Mouse (Mus musculus): Measurements from ENCODE around the gene Eml2. TPM values are rescaled to one million over a fixed set of nuclear protein-coding genes. Genes with fewer than 3 reads are reported as not detected.

Gene Eml2
- polyA plus RNA-seq, 1 experiment from 2014 or later: 23.5 TPM

- H3K27me3 ChIP-seq (ENCODE audit: control insufficient read depth, insufficient read depth, low read length): no peaks in the 10 kb centered on the region
- no peak overlapping the region for H3K4me2 ChIP-seq (ENCODE audit: low read depth, low read length)
- no peak overlapping the region for H3K4me3 ChIP-seq (ENCODE audit: low read length)
- WGBS: 60% methylated on average over 10 of the region's 10 CpGs
- ATAC-seq (replicated peaks; ENCODE audit: extremely low read depth, insufficient read depth, low FRiP score): no peak
- H3K4me1 ChIP-seq (ENCODE audit: control insufficient read depth, insufficient read depth, low read length): peaks cover 50% of the 10 kb centered on the region
- H3K9ac ChIP-seq (ENCODE audit: low read length): peak overlapping the region; percentile 5; the same call in 1 of the 2 replicates
- H3K27ac ChIP-seq (ENCODE audit: low read length): peak overlapping the region; percentile 93
- H3K9me3 ChIP-seq (replicated peaks; ENCODE audit: control insufficient read depth, low read length): 0 out of 2 replicates have a peak, but pooled peaks cover 5% of the 10 kb centered on the region
- H3K36me3 ChIP-seq (ENCODE audit: control insufficient read depth, insufficient read depth): no peaks in the 10 kb centered on the region
Observed at GRCm38 (mm10) chr7:19169506-19169905, 6.7 kb upstream of the Eml2 start.

- H3K27me3 ChIP-seq (ENCODE audit: control insufficient read depth, insufficient read depth, low read length): peaks cover 4% of the 10 kb centered on the region
- peak; percentile 84 for ATAC-seq (replicated peaks; ENCODE audit: extremely low read depth, insufficient read depth, low FRiP score)
- H3K9ac ChIP-seq (ENCODE audit: low read length): peak overlapping the region; percentile 32; the same call in 1 of the 2 replicates
- no peaks in the 10 kb centered on the region for H3K36me3 ChIP-seq (ENCODE audit: control insufficient read depth, insufficient read depth)
- WGBS: 18% methylated on average over 8 of the region's 8 CpGs
- peaks cover 43% of the 10 kb centered on the region for H3K4me1 ChIP-seq (ENCODE audit: control insufficient read depth, insufficient read depth, low read length)
- 0 out of 2 replicates have a peak, but pooled peaks cover 5% of the 10 kb centered on the region for H3K9me3 ChIP-seq (replicated peaks; ENCODE audit: control insufficient read depth, low read length)
- peak overlapping the region; percentile 19; the same call in 1 of the 2 replicates for H3K4me2 ChIP-seq (ENCODE audit: low read depth, low read length)
- peak overlapping the region; percentile 93 for H3K27ac ChIP-seq (ENCODE audit: low read length)
- no peak overlapping the region for H3K4me3 ChIP-seq (ENCODE audit: low read length)
Observed at GRCm38 (mm10) chr7:19170142-19170541, 6.1 kb upstream of the Eml2 start.

GRCm38 (mm10) chr7:19171831-19172230 lies 4.4 kb upstream of the Eml2 start:
- Histone ChIP-seq H3K4me2 (ENCODE audit: low read depth, low read length) (no peak overlapping the region), H3K27me3 (ENCODE audit: control insufficient read depth, insufficient read depth, low read length) (peaks cover 19% of the 10 kb centered on the region), H3K4me1 (ENCODE audit: control insufficient read depth, insufficient read depth, low read length) (peaks cover 38% of the 10 kb centered on the region), H3K9ac (ENCODE audit: low read length) (peak overlapping the region; percentile 64), H3K27ac (ENCODE audit: low read length) (peak overlapping the region; percentile 88), H3K36me3 (ENCODE audit: control insufficient read depth, insufficient read depth) (no peaks in the 10 kb centered on the region), H3K4me3 (ENCODE audit: low read length) (no peak overlapping the region), H3K9me3 (replicated peaks; ENCODE audit: control insufficient read depth, low read length) (0 out of 2 replicates have a peak, but pooled peaks cover 5% of the 10 kb centered on the region)
- WGBS: 26% methylated on average over 8 of the region's 8 CpGs
- ATAC-seq (replicated peaks; ENCODE audit: extremely low read depth, insufficient read depth, low FRiP score): no peak

GRCm38 (mm10) chr7:19172874-19173273 lies 3.3 kb upstream of the Eml2 start:
- 6% methylated on average over 17 of the region's 17 CpGs for WGBS
- peak overlapping the region; percentile 59 for H3K4me2 ChIP-seq (ENCODE audit: low read depth, low read length)
- peak; percentile 42 for ATAC-seq (replicated peaks; ENCODE audit: extremely low read depth, insufficient read depth, low FRiP score)
- peaks cover 37% of the 10 kb centered on the region for H3K4me1 ChIP-seq (ENCODE audit: control insufficient read depth, insufficient read depth, low read length)
- H3K9ac ChIP-seq (ENCODE audit: low read length): peak overlapping the region; percentile 64
- peaks cover 30% of the 10 kb centered on the region for H3K27me3 ChIP-seq (ENCODE audit: control insufficient read depth, insufficient read depth, low read length)
- peak overlapping the region; percentile 88 for H3K27ac ChIP-seq (ENCODE audit: low read length)
- H3K4me3 ChIP-seq (ENCODE audit: low read length): peak overlapping the region; percentile 30; the same call in 1 of the 2 replicates
- no peaks in the 10 kb centered on the region for H3K9me3 ChIP-seq (replicated peaks; ENCODE audit: control insufficient read depth, low read length)
- H3K36me3 ChIP-seq (ENCODE audit: control insufficient read depth, insufficient read depth): no peaks in the 10 kb centered on the region

GRCm38 (mm10) chr7:19176516-19176947 lies 311 bp downstream of the Eml2 start:
- 12% methylated on average over 21 of the region's 21 CpGs for WGBS
- Histone ChIP-seq H3K4me1 (ENCODE audit: control insufficient read depth, insufficient read depth, low read length) (peaks cover 27% of the 10 kb centered on the region), H3K4me3 (ENCODE audit: low read length) (no peak overlapping the region; the same call in 1 of the 2 replicates), H3K27ac (ENCODE audit: low read length) (no peak overlapping the region), H3K27me3 (ENCODE audit: control insufficient read depth, insufficient read depth, low read length) (peaks cover 40% of the 10 kb centered on the region), H3K9me3 (replicated peaks; ENCODE audit: control insufficient read depth, low read length) (peaks cover 5% of the 10 kb centered on the region; the same call in 1 of the 2 replicates), H3K9ac (ENCODE audit: low read length) (no peak overlapping the region), H3K36me3 (ENCODE audit: control insufficient read depth, insufficient read depth) (no peaks in the 10 kb centered on the region), H3K4me2 (ENCODE audit: low read depth, low read length) (no peak overlapping the region)
- no peak for ATAC-seq (replicated peaks; ENCODE audit: extremely low read depth, insufficient read depth, low FRiP score)

- peaks cover 5% of the 10 kb centered on the region; the same call in 1 of the 2 replicates for H3K9me3 ChIP-seq (replicated peaks; ENCODE audit: control insufficient read depth, low read length)
- H3K9ac ChIP-seq (ENCODE audit: low read length): no peak overlapping the region
- H3K27me3 ChIP-seq (ENCODE audit: control insufficient read depth, insufficient read depth, low read length): peaks cover 40% of the 10 kb centered on the region
- H3K4me2 ChIP-seq (ENCODE audit: low read depth, low read length): no peak overlapping the region
- no peak overlapping the region for H3K4me3 ChIP-seq (ENCODE audit: low read length)
- 76% methylated on average over 7 of the region's 7 CpGs for WGBS
- no peak overlapping the region for H3K27ac ChIP-seq (ENCODE audit: low read length)
- ATAC-seq (replicated peaks; ENCODE audit: extremely low read depth, insufficient read depth, low FRiP score): no peak
- H3K36me3 ChIP-seq (ENCODE audit: control insufficient read depth, insufficient read depth): no peaks in the 10 kb centered on the region
- H3K4me1 ChIP-seq (ENCODE audit: control insufficient read depth, insufficient read depth, low read length): peaks cover 27% of the 10 kb centered on the region
Observed at GRCm38 (mm10) chr7:19177216-19177615, 995 bp downstream of the Eml2 start.

- no peak for ATAC-seq (replicated peaks; ENCODE audit: extremely low read depth, insufficient read depth, low FRiP score)
- H3K4me1 ChIP-seq (ENCODE audit: control insufficient read depth, insufficient read depth, low read length): peaks cover 21% of the 10 kb centered on the region
- H3K27me3 ChIP-seq (ENCODE audit: control insufficient read depth, insufficient read depth, low read length): peaks cover 40% of the 10 kb centered on the region
- peaks cover 5% of the 10 kb centered on the region; the same call in 1 of the 2 replicates for H3K9me3 ChIP-seq (replicated peaks; ENCODE audit: control insufficient read depth, low read length)
- H3K4me2 ChIP-seq (ENCODE audit: low read depth, low read length): peak overlapping the region; percentile 29; the same call in 1 of the 2 replicates
- H3K4me3 ChIP-seq (ENCODE audit: low read length): peak overlapping the region; percentile 1; the same call in 1 of the 2 replicates
- no peak overlapping the region for H3K9ac ChIP-seq (ENCODE audit: low read length)
- no peaks in the 10 kb centered on the region for H3K36me3 ChIP-seq (ENCODE audit: control insufficient read depth, insufficient read depth)
- WGBS: 11% methylated on average over 18 of the region's 18 CpGs
- H3K27ac ChIP-seq (ENCODE audit: low read length): no peak overlapping the region
Observed at GRCm38 (mm10) chr7:19178035-19178434, 1.8 kb downstream of the Eml2 start.

- H3K9ac ChIP-seq (ENCODE audit: low read length): 0 out of 2 replicates have a peak overlapping the region, but pooled peaks have one; percentile 19
- no peaks in the 10 kb centered on the region for H3K36me3 ChIP-seq (ENCODE audit: control insufficient read depth, insufficient read depth)
- H3K4me3 ChIP-seq (ENCODE audit: low read length): peak overlapping the region; percentile 26
- no peak for ATAC-seq (replicated peaks; ENCODE audit: extremely low read depth, insufficient read depth, low FRiP score)
- WGBS: 6% methylated on average over 27 of the region's 27 CpGs
- H3K27me3 ChIP-seq (ENCODE audit: control insufficient read depth, insufficient read depth, low read length): peaks cover 40% of the 10 kb centered on the region
- peak overlapping the region; percentile 52; the same call in 1 of the 2 replicates for H3K4me2 ChIP-seq (ENCODE audit: low read depth, low read length)
- H3K4me1 ChIP-seq (ENCODE audit: control insufficient read depth, insufficient read depth, low read length): peaks cover 21% of the 10 kb centered on the region
- peaks cover 5% of the 10 kb centered on the region; the same call in 1 of the 2 replicates for H3K9me3 ChIP-seq (replicated peaks; ENCODE audit: control insufficient read depth, low read length)
- no peak overlapping the region for H3K27ac ChIP-seq (ENCODE audit: low read length)
Observed at GRCm38 (mm10) chr7:19178443-19179092, 2.3 kb downstream of the Eml2 start.

- H3K27me3 ChIP-seq (ENCODE audit: control insufficient read depth, insufficient read depth, low read length): peaks cover 40% of the 10 kb centered on the region
- peaks cover 21% of the 10 kb centered on the region for H3K4me1 ChIP-seq (ENCODE audit: control insufficient read depth, insufficient read depth, low read length)
- no peak for ATAC-seq (replicated peaks; ENCODE audit: extremely low read depth, insufficient read depth, low FRiP score)
- H3K9me3 ChIP-seq (replicated peaks; ENCODE audit: control insufficient read depth, low read length): peaks cover 5% of the 10 kb centered on the region; the same call in 1 of the 2 replicates
- WGBS: under 1% methylated on average over 32 of the region's 32 CpGs
- no peaks in the 10 kb centered on the region for H3K36me3 ChIP-seq (ENCODE audit: control insufficient read depth, insufficient read depth)
- H3K4me2 ChIP-seq (ENCODE audit: low read depth, low read length): peak overlapping the region; percentile 52
- no peak overlapping the region for H3K27ac ChIP-seq (ENCODE audit: low read length)
- H3K9ac ChIP-seq (ENCODE audit: low read length): 0 out of 2 replicates have a peak overlapping the region, but pooled peaks have one; percentile 30
- peak overlapping the region; percentile 36 for H3K4me3 ChIP-seq (ENCODE audit: low read length)
Observed at GRCm38 (mm10) chr7:19179173-19179572, 3.0 kb downstream of the Eml2 start.

Measured in heart, embryonic 16.5 days (tissue).